Mouse (Mus musculus) testis, adult 2 months (tissue): ENCODE results near the gene Sclt1.

Source experiments
- CTCF ChIP-seq: fragments of 200-500 bp; IDR thresholded peaks from 2 replicates; pipeline ENCODE4 v1.5.1; 2012; ENCODE audit warnings: low read depth, mild to moderate bottlenecking, inconsistent platforms, low read length, moderate library complexity; ENCODE audit not compliant: control insufficient read depth, insufficient read depth, insufficient replicate concordance
- POLR2A ChIP-seq: fragments of 200-500 bp; IDR thresholded peaks from 2 replicates; pipeline ENCODE4 v1.6.1; 2012; ENCODE audit warnings: low read depth, mild to moderate bottlenecking, inconsistent platforms, low read length, moderate library complexity; ENCODE audit not compliant: control insufficient read depth

GRCm38 (mm10) chr3:41601226-41602020 lies 140.9 kb downstream of the Sclt1 start:
- TF ChIP-seq POLR2A (no peak), CTCF (no peak)
